Mouse (Mus musculus) liver, embryonic 13.5 days (tissue): Measurements from ENCODE around the gene Col11a2. TPM values are rescaled to one million over a fixed set of nuclear protein-coding genes. Genes with fewer than 3 reads are reported as not detected.
A peak's percentile ranks its signal among the peaks of the same experiment; 100 is the strongest.

Experiments
- ATAC-seq: fragments of 200-750 bp; cut with Nextera tagmentation; 2 replicates; pipeline ENCODE4 v1.8.0; 2017; ENCODE audit warnings: low read depth, mild to moderate bottlenecking, moderate number of reproducible peaks, moderate library complexity
- DNase-seq: peaks from one replicate; pipeline ENCODE4 v3.0.0; 2022
- H3K27ac ChIP-seq: fragments of 300-500 bp; sonication (generic); 2 replicates; pipeline ENCODE4 v1.5.1; 2015; ENCODE audit warnings: moderate library complexity, mild to moderate bottlenecking, inconsistent platforms
- H3K27me3 ChIP-seq: fragments of 300-500 bp; sonication (generic); 2 replicates; pipeline ENCODE4 v1.6.1; 2015; ENCODE audit warnings: mild to moderate bottlenecking, inconsistent platforms
- H3K36me3 ChIP-seq: fragments of 300-500 bp; sonication (generic); 2 replicates; pipeline ENCODE4 v1.6.1; 2015; ENCODE audit warnings: mild to moderate bottlenecking, inconsistent platforms
- H3K4me1 ChIP-seq: fragments of 300-500 bp; sonication (generic); replicated peaks from 2 replicates; pipeline ENCODE4 v1.6.1; 2015; ENCODE audit warnings: inconsistent platforms
- H3K4me2 ChIP-seq: fragments of 300-500 bp; sonication (generic); 2 replicates; pipeline ENCODE4 v1.6.1; 2015; ENCODE audit warnings: inconsistent platforms, mild to moderate bottlenecking, moderate library complexity
- H3K4me3 ChIP-seq: fragments of 300-500 bp; sonication (generic); replicated peaks from 2 replicates; pipeline ENCODE4 v1.5.1; 2015; ENCODE audit warnings: mild to moderate bottlenecking, inconsistent platforms
- H3K9ac ChIP-seq: fragments of 300-500 bp; sonication (generic); 2 replicates; pipeline ENCODE4 v1.6.1; 2015; ENCODE audit warnings: mild to moderate bottlenecking, inconsistent platforms
- H3K9me3 ChIP-seq: fragments of 300-500 bp; sonication (generic); replicated peaks from 2 replicates; pipeline ENCODE4 v1.6.1; 2016; ENCODE audit warnings: inconsistent platforms
- WGBS: fragments of 180-500 bp; shearing (Covaris S2); methylation state at CpG from one replicate; pipeline ENCODE4 v1.1.7; 2015; ENCODE audit not compliant: insufficient replicate concordance; 5-methylcytosine and 5-hydroxymethylcytosine counted together
- polyA plus RNA-seq: library from polyadenylated mRNA; unstranded; fragments of >200 nt; fragmentation: Nextera tagmentation; extraction: Ambion mirVana; gene quantifications from 2 replicates; pipeline ENCODE4 v1.2.1, GENCODE M21; 2015

Gene Col11a2
- polyA plus RNA-seq, 1 experiment from 2014 or later = 0.54 TPM

- DNase-seq (no peak), ATAC-seq (no peak)
- peak overlapping the region; percentile 82 for H3K9ac ChIP-seq
- H3K27ac ChIP-seq = peak overlapping the region; percentile 79
- peaks cover 38% of the 10 kb centered on the region for H3K36me3 ChIP-seq
- H3K4me3 ChIP-seq = peak overlapping the region; percentile 78
- peak overlapping the region; percentile 98 for H3K4me2 ChIP-seq
- H3K9me3 ChIP-seq = no peaks in the 10 kb centered on the region; the same call in 1 of the 2 replicates
- H3K4me1 ChIP-seq = peaks cover 72% of the 10 kb centered on the region
- 16% methylated on average over 36 of the region's 36 CpGs for WGBS
- no peaks in the 10 kb centered on the region for H3K27me3 ChIP-seq
Observed at GRCm38 (mm10) chr17:34026917-34027655, 12.2 kb upstream of the Col11a2 start.

DNA sequence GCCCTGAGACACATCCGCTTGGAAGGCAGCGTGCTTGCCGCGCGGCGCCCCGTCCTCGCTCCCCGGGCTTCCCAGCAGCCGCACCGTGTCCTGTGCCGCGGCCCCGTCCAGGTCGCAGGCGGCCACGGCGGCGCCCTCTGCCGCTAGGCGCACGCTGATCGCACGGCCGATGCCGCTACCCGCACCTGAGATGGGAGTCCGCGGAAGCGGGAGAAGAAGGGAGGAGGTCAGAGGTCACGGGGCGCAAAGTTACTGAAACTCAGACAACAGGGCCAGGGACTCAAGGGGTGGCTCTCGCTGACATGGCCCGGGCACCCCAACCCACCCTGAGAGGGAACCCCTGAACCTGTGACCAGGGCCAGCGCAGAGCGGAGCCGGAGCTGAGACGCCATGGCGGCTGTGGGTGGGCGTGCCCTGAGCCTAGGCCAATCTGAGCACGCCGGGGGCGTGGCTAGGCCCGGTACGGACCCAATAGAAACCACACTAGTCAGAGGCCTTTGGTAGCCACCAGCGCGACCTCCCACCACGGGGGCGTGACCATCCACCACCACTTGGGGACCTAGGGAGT, 11.5 kb upstream of the Col11a2 start, which contains the start of gene H2-Ke6:
Gene H2-Ke6, minus strand, starts transcription at position 405 of the 568 bp plus-strand sequence.
- peak; percentile 91 for DNase-seq
- Histone ChIP-seq H3K9ac (peak within 1 kb of the TSS; percentile 82), H3K9me3 (no peaks in the 10 kb centered on the region; the same call in 1 of the 2 replicates), H3K36me3 (peaks cover 31% of the 10 kb centered on the region), H3K4me2 (peak within 1 kb of the TSS; percentile 98), H3K27ac (peak within 1 kb of the TSS; percentile 79), H3K27me3 (no peaks in the 10 kb centered on the region), H3K4me3 (peak within 1 kb of the TSS; percentile 78), H3K4me1 (peaks cover 77% of the 10 kb centered on the region)
- WGBS = under 1% methylated on average over 49 of the region's 49 CpGs
- ATAC-seq = peak; percentile 84

- peak overlapping the region; percentile 98 for H3K4me2 ChIP-seq
- peaks cover 25% of the 10 kb centered on the region for H3K36me3 ChIP-seq
Observed at GRCm38 (mm10) chr17:34028501-34029149, 10.6 kb upstream of the Col11a2 start.

GRCm38 (mm10) chr17:34029150-34029889, 9.9 kb upstream of the Col11a2 start:
- DNase-seq = no peak
- WGBS = 81% methylated on average over 18 of the region's 18 CpGs
- peak overlapping the region; percentile 96 for H3K4me2 ChIP-seq
- H3K4me1 ChIP-seq = peaks cover 83% of the 10 kb centered on the region
- no peak overlapping the region for H3K9ac ChIP-seq
- H3K36me3 ChIP-seq = peaks cover 31% of the 10 kb centered on the region
- peak overlapping the region; percentile 85 for H3K27ac ChIP-seq
- no peak for ATAC-seq
- H3K27me3 ChIP-seq = no peaks in the 10 kb centered on the region
- H3K4me3 ChIP-seq = peak overlapping the region; percentile 94
- no peaks in the 10 kb centered on the region for H3K9me3 ChIP-seq

More at GRCm38 (mm10) chr17:34028501-34029149, 10.6 kb upstream of the Col11a2 start:
- Histone ChIP-seq H3K4me1 (peaks cover 83% of the 10 kb centered on the region), H3K4me3 (peak overlapping the region; percentile 94), H3K27ac (peak overlapping the region; percentile 40; the same call in 1 of the 2 replicates), H3K9me3 (no peaks in the 10 kb centered on the region), H3K9ac (peak overlapping the region; percentile 35; the same call in 1 of the 2 replicates), H3K27me3 (no peaks in the 10 kb centered on the region)
- DNase-seq (no peak), ATAC-seq (no peak)
- 77% methylated on average over 17 of the region's 17 CpGs for WGBS

DNA sequence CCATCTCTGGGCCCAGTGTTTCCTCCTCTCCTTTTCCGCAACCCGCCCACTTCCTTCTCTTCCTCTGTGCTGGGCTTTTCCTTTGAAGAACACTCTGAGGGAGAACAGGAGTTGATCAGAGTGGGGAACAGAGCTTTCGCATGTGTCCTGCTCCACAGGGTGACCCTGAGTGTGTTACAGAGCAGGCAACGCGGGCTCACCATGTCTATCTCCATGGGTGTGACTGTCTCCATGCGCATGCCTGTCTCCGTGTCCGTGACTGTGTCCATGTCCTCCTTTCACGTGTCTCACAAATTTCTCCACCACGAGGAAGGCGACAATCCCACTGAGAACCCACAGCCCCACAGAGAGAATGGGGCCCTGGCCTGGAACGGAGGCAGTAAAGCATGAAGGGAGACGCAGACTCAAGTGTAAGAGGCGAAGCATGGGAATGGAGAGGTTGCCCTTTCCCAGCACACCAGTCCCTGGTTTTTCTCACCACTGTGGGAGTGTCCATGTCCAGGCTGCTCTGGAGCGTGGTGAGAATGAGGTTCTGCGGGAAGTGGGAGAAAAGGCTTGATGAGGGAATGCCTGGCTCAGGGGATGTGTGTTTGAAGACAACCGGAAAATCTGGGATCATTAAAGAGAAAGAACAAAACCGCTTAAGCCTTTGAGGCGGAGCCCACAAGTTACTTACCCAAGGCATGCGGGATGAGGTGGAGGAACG, 9.2 kb upstream of the Col11a2 start:
- Histone ChIP-seq H3K9me3 (no peaks in the 10 kb centered on the region), H3K9ac (peak overlapping the region; percentile 93), H3K36me3 (peaks cover 36% of the 10 kb centered on the region), H3K4me3 (peak overlapping the region; percentile 94), H3K27ac (peak overlapping the region; percentile 85), H3K4me2 (peak overlapping the region; percentile 96), H3K27me3 (no peaks in the 10 kb centered on the region), H3K4me1 (peaks cover 81% of the 10 kb centered on the region)
- no peak for ATAC-seq
- no peak for DNase-seq
- whole genome bisulfite sequencing = 80% methylated on average over 21 of the region's 21 CpGs

DNA sequence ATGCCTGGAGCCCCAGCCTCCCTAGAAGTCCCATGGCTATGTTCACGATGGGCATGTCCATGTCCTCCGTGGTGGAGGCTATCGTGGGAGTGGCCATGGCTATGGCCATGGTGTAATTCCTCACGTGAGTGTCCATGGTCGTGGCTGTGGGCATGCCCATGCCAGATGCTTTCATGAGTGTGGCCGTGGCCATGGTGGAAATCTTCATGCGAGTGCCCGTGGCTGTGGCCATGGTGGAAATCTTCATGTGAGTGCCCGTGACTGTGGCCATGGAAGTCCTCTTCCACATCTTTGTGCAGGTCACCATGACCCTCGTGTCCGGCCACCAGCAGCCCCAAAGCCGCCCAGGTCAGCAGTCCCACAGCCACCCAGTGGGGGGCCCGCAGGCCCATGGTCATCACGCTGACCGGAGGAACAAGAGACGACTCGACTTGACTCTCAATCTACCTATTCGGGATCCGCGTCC, 8.3 kb upstream of the Col11a2 start:
- DNase-seq (no peak), ATAC-seq (no peak)
- WGBS = 3% methylated on average over 20 of the region's 20 CpGs
- H3K9me3 ChIP-seq = no peaks in the 10 kb centered on the region
- peak overlapping the region; percentile 93 for H3K9ac ChIP-seq
- peaks cover 75% of the 10 kb centered on the region for H3K4me1 ChIP-seq
- H3K4me3 ChIP-seq = peak overlapping the region; percentile 94
- H3K36me3 ChIP-seq = peaks cover 44% of the 10 kb centered on the region
- H3K27ac ChIP-seq = peak overlapping the region; percentile 85
- no peaks in the 10 kb centered on the region for H3K27me3 ChIP-seq
- peak overlapping the region; percentile 96 for H3K4me2 ChIP-seq

DNA sequence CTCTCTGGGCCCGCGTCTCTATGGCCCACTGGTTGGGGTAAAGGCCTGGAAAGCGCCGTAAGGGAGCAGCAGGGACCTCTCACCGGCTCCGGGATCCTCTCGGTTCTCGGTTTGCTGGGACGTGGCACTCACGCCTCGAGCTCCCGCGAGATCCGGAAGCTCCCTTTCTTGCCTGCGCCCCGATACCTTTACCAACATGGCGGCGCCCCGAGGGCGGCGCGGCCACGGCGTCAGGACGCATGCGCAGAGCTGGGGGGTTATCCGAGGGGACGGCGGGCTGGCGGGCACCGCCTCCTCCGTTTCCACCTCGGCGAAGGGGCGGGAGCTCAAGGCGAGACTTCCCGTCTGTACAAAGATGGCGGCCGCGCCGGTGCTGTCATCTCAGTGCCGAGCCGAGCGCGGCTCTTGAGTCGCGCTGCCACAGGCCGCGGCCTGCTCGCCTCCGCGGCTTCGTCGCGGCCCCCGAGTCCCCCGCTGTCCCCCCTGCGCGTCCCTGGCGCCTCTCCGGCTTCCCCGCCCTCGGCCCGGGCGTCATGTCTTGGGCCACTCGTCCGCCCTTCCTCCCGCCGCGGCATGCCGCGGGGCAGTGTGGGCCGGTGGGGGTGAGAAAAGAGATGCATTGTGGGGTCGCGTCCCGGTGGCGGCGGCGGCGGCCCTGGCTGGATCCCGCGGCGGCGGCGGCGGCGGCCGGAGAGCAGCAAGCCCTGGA, 7.6 kb upstream of the Col11a2 start, which contains the start of the genes Slc39a7 and Rxrb:
Gene Slc39a7, minus strand, starts transcription at position 218 of the 709 bp plus-strand sequence.
Gene Rxrb, plus strand, starts transcription at position 348 of the 709 bp plus-strand sequence.
- WGBS = under 1% methylated on average over 72 of the region's 88 CpGs
- Histone ChIP-seq H3K27me3 (no peaks in the 10 kb centered on the region), H3K9me3 (no peaks in the 10 kb centered on the region), H3K9ac (peak within 1 kb of the TSS; percentile 93), H3K4me3 (peak within 1 kb of the TSS; percentile 94), H3K4me1 (peaks cover 68% of the 10 kb centered on the region), H3K4me2 (peak within 1 kb of the TSS; percentile 96), H3K27ac (peak within 1 kb of the TSS; percentile 92), H3K36me3 (peaks cover 51% of the 10 kb centered on the region)
- peak; percentile 69 for ATAC-seq
- DNase-seq = peak; percentile 97

DNA sequence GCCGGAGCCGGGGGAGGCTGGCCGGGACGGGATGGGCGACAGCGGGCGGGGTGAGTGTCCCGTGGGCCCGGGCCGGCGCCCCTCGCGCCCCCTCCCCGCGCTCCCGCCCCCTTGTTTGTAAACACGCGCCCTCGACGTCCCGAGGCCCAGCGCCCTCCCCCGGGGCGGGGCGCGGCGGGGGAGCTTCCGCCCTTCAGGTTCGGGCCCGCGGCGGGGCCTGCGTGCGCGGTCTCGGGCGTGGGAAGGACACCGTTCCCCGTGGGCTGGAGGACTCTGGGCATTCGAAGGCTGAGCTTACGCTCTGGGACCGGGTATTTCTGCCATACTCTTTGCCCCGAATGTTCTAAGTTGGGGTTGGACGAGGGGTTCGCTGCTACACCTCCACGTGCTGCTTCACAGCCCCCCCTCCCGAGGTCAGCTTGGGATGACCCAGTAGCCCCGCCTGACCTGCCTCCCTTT, 7.0 kb upstream of the Col11a2 start:
- peaks cover 62% of the 10 kb centered on the region for H3K4me1 ChIP-seq
- H3K27me3 ChIP-seq = no peaks in the 10 kb centered on the region
- ATAC-seq (peak; percentile 26), DNase-seq (peak; percentile 63)
- WGBS = under 1% methylated on average over 31 of the region's 48 CpGs
- peak overlapping the region; percentile 93 for H3K9ac ChIP-seq
- peak overlapping the region; percentile 92 for H3K27ac ChIP-seq
- H3K4me2 ChIP-seq = peak overlapping the region; percentile 96
- H3K36me3 ChIP-seq = peaks cover 57% of the 10 kb centered on the region
- peak overlapping the region; percentile 94 for H3K4me3 ChIP-seq
- H3K9me3 ChIP-seq = no peaks in the 10 kb centered on the region

DNA sequence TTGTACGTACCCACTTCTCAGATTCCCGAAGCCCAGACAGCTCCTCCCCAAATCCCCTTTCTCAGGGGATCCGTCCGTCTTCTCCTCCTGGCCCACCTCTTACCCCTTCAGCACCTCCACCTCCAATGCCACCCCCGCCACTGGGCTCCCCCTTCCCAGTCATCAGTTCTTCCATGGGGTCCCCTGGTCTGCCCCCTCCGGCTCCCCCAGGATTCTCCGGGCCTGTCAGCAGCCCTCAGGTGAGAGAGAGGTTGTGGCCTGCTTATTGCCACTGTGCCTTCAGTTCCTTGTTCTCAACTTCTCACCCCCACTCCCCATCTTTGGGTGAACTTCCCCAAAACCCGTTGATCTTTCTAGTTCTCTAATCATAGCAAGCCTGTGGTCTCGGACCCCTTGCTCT, 6.4 kb upstream of the Col11a2 start:
- Histone ChIP-seq H3K4me3 (peak overlapping the region; percentile 94), H3K9ac (peak overlapping the region; percentile 93), H3K27ac (peak overlapping the region; percentile 92), H3K36me3 (peaks cover 63% of the 10 kb centered on the region), H3K4me2 (peak overlapping the region; percentile 96), H3K4me1 (peaks cover 57% of the 10 kb centered on the region), H3K9me3 (no peaks in the 10 kb centered on the region), H3K27me3 (no peaks in the 10 kb centered on the region)
- no peak for ATAC-seq
- 24% methylated on average over 9 of the region's 9 CpGs for WGBS
- DNase-seq = no peak
